Mouse (Mus musculus) thymus, adult 2 months (tissue): ENCODE results near the gene Snapin. TPM values are rescaled to one million over a fixed set of nuclear protein-coding genes. Genes with fewer than 3 reads are reported as not detected.

Experiments
- DNase-seq: peaks from one replicate; pipeline ENCODE4 v3.0.0; 2021
- H3K27ac ChIP-seq: fragments of 200-500 bp; 2 replicates; pipeline ENCODE4 v1.5.1; 2012; ENCODE audit warnings: low read length, control low read depth; ENCODE audit not compliant: control insufficient read depth, insufficient read depth
- H3K27me3 ChIP-seq: fragments of 200-500 bp; 2 replicates; pipeline ENCODE4 v1.6.1; 2012; ENCODE audit warnings: mild to moderate bottlenecking, low read length, moderate library complexity, mixed read lengths; ENCODE audit not compliant: control insufficient read depth, insufficient read depth
- H3K36me3 ChIP-seq: fragments of 200-500 bp; 2 replicates; pipeline ENCODE4 v1.6.1; 2012; ENCODE audit warnings: mild to moderate bottlenecking, low read length, moderate library complexity; ENCODE audit not compliant: control insufficient read depth, insufficient read depth
- H3K4me1 ChIP-seq: fragments of 200-500 bp; replicated peaks from 2 replicates; pipeline ENCODE4 v1.6.1; 2012; ENCODE audit warnings: low read length; ENCODE audit not compliant: control insufficient read depth, insufficient read depth
- H3K4me3 ChIP-seq: fragments of 200-500 bp; 2 replicates; pipeline ENCODE4 v1.5.1; 2012; ENCODE audit warnings: mild to moderate bottlenecking, low read length, control low read depth, moderate library complexity; ENCODE audit not compliant: control insufficient read depth, insufficient read depth
- CTCF ChIP-seq: fragments of 200-500 bp; IDR thresholded peaks from 2 replicates; pipeline ENCODE4 v1.5.1; 2012; ENCODE audit warnings: mild to moderate bottlenecking, control low read depth, low read length, moderate library complexity, borderline replicate concordance; ENCODE audit not compliant: control insufficient read depth, poor library complexity, insufficient read depth; ENCODE audit errors: extremely low read depth
- POLR2A ChIP-seq: fragments of 200-500 bp; IDR thresholded peaks from 2 replicates; pipeline ENCODE4 v1.6.1; 2012; ENCODE audit warnings: mild to moderate bottlenecking, low read length, control low read depth, moderate library complexity; ENCODE audit not compliant: control insufficient read depth, poor library complexity, insufficient read depth; ENCODE audit errors: extremely low read depth
- WGBS: fragments of 180-500 bp; shearing (Covaris S2); methylation state at CpG from one replicate; pipeline ENCODE4 v1.1.7; 2018; 5-methylcytosine and 5-hydroxymethylcytosine counted together
- polyA plus RNA-seq: library from polyadenylated mRNA; depleted of rRNA; stranded (reverse); fragments of >200 nt; gene quantifications from 2 replicates; pipeline ENCODE4 v1.2.3, GENCODE M21; 2012

Gene Snapin
- polyA plus RNA-seq, 1 experiment: 27.8 TPM

- H3K4me3 ChIP-seq: no peak within 1 kb of the TSS
- no peak for TF ChIP-seq CTCF
- DNase-seq: no peak
- H3K4me1 ChIP-seq: no peaks in the 10 kb centered on the region
- no peak within 1 kb of the TSS; the same call in 1 of the 2 replicates for H3K27ac ChIP-seq
- whole genome bisulfite sequencing: 68% methylated on average over 5 of the region's 5 CpGs
- H3K27me3 ChIP-seq: no peaks in the 10 kb centered on the region
- H3K36me3 ChIP-seq: peaks cover 3% of the 10 kb centered on the region; the same call in 1 of the 2 replicates
These were observed 35.7 kb upstream of the Snapin start, which contains the start of gene S100a14 for GRCm38 (mm10) chr3:90526580-90526979. TSS of gene S100a14 (plus strand) at chr3:90526856.

DNA sequence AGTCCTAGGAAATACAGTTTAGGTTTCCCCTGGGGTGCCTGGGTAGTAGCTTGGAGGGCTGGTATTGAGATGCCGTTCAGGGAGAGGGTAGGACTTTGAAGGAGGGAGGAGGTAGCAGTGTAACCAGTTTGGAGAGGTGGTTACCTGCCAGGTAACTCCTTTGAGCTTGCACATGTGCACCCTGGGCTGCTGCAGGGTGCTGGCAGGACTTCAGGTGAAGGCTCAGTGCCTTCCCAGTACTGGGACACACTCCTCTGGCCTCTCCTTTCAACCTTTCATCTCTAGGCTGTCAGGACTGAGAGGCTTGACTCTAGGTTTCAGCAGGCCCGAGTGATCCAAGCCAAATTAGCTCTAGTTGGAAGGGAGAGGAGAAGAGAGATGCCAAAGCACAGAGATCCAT lies 35.2 kb upstream of the Snapin start:
- H3K4me3 ChIP-seq: no peak overlapping the region
- H3K4me1 ChIP-seq: no peaks in the 10 kb centered on the region
- H3K27me3 ChIP-seq: no peaks in the 10 kb centered on the region
- no peak for TF ChIP-seq CTCF
- TF ChIP-seq POLR2A: no peak
- 83% methylated on average over 2 of the region's 2 CpGs for WGBS
- no peak for DNase-seq
- H3K27ac ChIP-seq: no peak overlapping the region; the same call in 1 of the 2 replicates
- peaks cover 3% of the 10 kb centered on the region; the same call in 1 of the 2 replicates for H3K36me3 ChIP-seq

DNA sequence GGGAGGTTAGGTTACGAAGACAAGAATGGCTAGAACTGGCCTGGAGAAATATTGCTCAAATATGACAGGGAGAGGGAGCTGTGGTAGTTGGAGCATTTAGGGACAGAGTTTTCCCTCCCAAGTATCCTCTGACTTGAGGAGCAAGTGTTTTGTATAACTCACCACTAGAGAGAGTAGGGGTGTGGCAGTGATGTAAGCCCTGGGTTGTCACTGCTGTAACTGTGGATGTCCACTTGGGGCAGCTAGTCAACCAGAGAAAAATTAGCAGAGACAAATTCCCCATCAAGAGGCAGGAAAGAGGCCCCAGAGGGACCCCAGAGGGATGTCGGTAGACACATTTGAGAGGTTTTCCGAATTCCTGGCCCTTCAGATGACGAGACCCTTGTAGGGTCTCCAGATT lies 34.6 kb upstream of the Snapin start:
- Histone ChIP-seq H3K4me3 (no peak overlapping the region), H3K4me1 (no peaks in the 10 kb centered on the region), H3K36me3 (peaks cover 3% of the 10 kb centered on the region; the same call in 1 of the 2 replicates), H3K27ac (no peak overlapping the region), H3K27me3 (no peaks in the 10 kb centered on the region)
- DNase-seq: no peak
- TF ChIP-seq POLR2A (no peak), CTCF (no peak)
- 81% methylated on average over 4 of the region's 4 CpGs for WGBS

DNA sequence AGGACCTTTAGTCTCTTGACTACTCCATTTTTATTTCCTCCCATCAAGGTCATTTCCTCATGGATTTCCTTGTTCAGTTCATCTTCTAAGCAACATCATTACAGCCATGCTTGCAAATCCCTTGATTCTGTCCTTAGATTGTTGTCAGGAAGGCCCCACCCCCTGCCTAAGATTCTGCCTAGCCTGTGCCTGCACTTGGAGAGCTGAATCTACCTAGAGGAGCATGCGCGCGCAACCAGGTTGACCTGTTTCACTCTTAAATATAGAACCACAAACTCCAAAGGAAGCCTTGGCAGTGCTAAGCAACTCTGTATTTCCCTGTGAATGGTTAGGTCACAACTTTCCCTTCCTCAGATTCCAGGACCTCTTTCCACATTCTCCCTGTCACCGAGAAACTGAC lies 26.9 kb upstream of the Snapin start:
- Histone ChIP-seq H3K4me1 (peaks cover 17% of the 10 kb centered on the region), H3K27ac (no peak overlapping the region), H3K4me3 (no peak overlapping the region), H3K27me3 (no peaks in the 10 kb centered on the region), H3K36me3 (no peaks in the 10 kb centered on the region)
- DNase-seq: no peak
- WGBS: 94% methylated on average over 4 of the region's 4 CpGs
- TF ChIP-seq POLR2A: no peak

- H3K36me3 ChIP-seq: no peaks in the 10 kb centered on the region
These were observed 25.0 kb upstream of the Snapin start for GRCm38 (mm10) chr3:90515789-90516188.

GRCm38 (mm10) chr3:90515242-90515641 lies 24.4 kb upstream of the Snapin start:
- peak overlapping the region; percentile 90 for H3K4me3 ChIP-seq
- TF ChIP-seq POLR2A (no peak), CTCF (no peak)
- 12% methylated on average over 1 of the region's 1 CpGs for WGBS
- H3K36me3 ChIP-seq: no peaks in the 10 kb centered on the region
- H3K27ac ChIP-seq: no peak overlapping the region
- H3K4me1 ChIP-seq: peaks cover 17% of the 10 kb centered on the region
- no peaks in the 10 kb centered on the region for H3K27me3 ChIP-seq
- DNase-seq: no peak

More at GRCm38 (mm10) chr3:90515789-90516188, 25.0 kb upstream of the Snapin start:
- Histone ChIP-seq H3K4me1 (peaks cover 17% of the 10 kb centered on the region), H3K27ac (no peak overlapping the region), H3K4me3 (no peak overlapping the region), H3K27me3 (no peaks in the 10 kb centered on the region)
- DNase-seq: no peak
- WGBS: 97% methylated on average over 4 of the region's 4 CpGs
- no peak for TF ChIP-seq POLR2A
- no peak for TF ChIP-seq CTCF

- Histone ChIP-seq H3K4me3 (peak overlapping the region; percentile 90), H3K4me1 (peaks cover 17% of the 10 kb centered on the region), H3K36me3 (no peaks in the 10 kb centered on the region), H3K27me3 (no peaks in the 10 kb centered on the region), H3K27ac (no peak overlapping the region)
- under 1% methylated on average over 10 of the region's 10 CpGs for WGBS
- TF ChIP-seq POLR2A (no peak), CTCF (no peak)
- DNase-seq: peak; percentile 66
These were observed 23.9 kb upstream of the Snapin start for GRCm38 (mm10) chr3:90514691-90515090.
